Mouse (Mus musculus): Measurements from ENCODE around the gene Polh. TPM values are rescaled to one million over a fixed set of nuclear protein-coding genes. Genes with fewer than 3 reads are reported as not detected.

Polh gene
- total RNA-seq (2015) (14.2 and 18.2 TPM in 2 replicates), total RNA-seq (2017) (28.5 and 31.8 TPM in 2 replicates)

GRCm38 (mm10) chr17:46202421-46203071, at the start of gene Polh, which contains the start of gene Xpo5:
Gene Polh (minus strand): TSS chr17:46202645.
Gene Xpo5 (plus strand): TSS chr17:46202782.
- peak; percentile 87 for ATAC-seq (ENCODE audit: poor library complexity, severe bottlenecking)

DNA sequence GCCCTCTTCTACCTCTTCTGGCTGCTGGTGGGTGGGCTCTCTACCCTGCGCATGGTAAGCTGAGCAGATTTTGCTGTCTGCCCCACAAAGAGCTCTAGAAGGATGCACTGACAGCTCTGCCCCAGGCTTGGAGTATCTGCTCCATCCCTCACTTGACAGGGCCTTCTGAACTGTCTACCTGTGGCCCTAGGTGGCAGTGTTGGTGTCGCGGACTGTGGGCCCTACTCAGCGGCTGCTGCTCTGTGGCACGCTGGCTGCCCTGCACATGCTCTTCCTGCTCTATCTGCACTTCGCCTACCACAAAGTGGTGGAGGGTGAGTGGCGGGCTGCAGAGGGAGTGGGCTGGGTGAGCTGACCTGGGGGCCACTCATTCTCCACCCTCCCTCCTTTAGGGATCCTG, 48.7 kb upstream of the Polh start:
- ATAC-seq (ENCODE audit: poor library complexity, severe bottlenecking), result no peak

DNA sequence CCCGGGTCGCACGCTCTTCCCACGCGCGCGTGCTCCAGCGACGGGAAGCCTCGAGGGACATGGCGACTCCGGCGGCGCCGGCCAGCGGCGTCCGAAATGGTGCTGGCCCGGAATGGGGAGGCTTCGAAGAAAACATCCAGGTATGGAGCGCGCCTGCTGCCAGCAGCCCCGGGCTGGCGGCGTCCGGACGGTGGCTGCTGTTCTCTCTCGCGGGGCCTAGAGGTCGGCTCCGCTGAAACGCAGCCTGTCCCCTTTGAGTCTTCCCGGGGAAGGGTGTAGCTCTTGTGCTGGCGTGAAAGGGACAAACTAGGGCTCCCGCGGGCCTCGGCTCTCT, 45.7 kb upstream of the Polh start:
- ATAC-seq (ENCODE audit: poor library complexity, severe bottlenecking), result no peak

DNA sequence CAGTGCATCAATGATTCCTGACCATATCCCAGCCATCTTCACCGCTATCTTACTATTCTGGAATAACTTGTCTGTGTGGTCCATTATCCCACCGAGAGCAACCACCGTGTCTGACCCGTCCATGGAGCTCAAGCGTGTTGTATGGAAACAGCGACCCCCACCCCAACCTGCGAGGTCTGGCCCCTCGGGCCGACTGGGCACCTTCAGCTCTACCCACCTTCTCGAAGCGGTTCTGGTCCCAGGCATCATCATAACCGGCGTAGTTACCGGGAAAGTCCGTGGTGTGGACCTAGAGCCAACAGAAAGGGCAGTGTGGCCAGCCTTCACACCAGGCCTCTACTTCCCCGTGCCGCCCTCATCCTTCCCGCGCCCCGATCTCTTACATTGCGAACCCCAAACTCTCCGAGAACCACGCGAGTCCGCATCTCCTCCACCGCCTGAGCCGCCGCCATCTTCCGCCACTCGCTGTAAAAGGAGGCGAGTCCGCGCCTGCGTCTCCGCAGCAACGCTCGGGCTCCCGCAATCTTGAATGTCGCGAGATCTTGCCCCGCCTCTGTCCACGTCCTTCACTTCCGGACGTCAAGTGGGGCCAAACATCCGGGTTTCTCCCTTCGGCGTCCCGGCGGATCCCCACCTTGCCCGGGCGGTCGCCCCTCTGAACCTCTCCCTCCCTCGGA, 45.2 kb upstream of the Polh start, which contains the start of the genes Polr1c and Yipf3:
Gene Polr1c, minus strand, starts transcription at position 543 of the 677 bp plus-strand sequence.
Gene Yipf3, plus strand, starts transcription at position 569 of the 677 bp plus-strand sequence.
- peak; percentile 95 for ATAC-seq (ENCODE audit: poor library complexity, severe bottlenecking)

DNA sequence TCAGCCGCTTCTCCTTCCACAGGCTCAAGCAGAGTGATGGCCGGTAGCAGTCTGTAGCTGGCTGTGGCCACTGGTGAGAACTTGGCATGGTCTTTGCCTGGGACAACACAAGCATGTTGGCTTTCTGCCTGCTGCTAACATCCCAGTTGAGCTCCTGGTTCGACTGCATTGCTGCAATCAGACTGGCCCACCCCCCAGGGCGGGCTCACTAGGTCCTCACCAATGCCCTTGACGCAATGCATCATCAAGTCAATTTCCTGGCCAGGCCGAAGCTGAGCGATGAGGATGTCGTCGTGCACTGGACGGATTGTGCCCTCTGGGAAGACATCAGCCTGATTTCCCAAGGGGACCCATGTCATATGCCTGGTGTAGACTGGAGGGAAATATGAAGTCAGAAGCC, 42.1 kb upstream of the Polh start:
- no peak for ATAC-seq (ENCODE audit: poor library complexity, severe bottlenecking)

GRCm38 (mm10) chr17:46243624-46244023, 41.2 kb upstream of the Polh start:
- ATAC-seq (ENCODE audit: poor library complexity, severe bottlenecking), result no peak

- no peak for ATAC-seq (ENCODE audit: poor library complexity, severe bottlenecking)
Observed at GRCm38 (mm10) chr17:46242993-46243392, 40.5 kb upstream of the Polh start.

DNA sequence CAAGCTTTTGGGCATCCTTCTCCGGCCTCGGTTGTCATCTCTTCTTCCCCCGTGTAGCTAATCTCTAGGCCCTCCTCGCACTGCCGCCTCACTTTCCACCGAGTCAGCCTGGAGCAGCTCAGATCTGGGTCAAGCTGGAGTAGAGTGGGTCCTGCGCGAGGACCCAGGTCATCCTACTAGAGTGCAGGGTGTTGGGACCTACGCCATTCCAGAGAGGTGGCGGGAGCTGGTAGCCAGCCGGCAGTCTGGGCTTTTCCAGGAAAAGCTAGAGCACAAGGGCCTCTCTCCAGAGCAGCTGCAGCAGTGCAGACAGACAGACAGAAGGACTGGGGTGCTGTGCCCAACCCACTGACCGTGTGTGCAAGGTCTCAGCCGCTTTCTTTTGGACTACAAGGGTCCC, 39.8 kb upstream of the Polh start:
- ATAC-seq (ENCODE audit: poor library complexity, severe bottlenecking), result no peak

GRCm38 (mm10) chr17:46241471-46241870, 39.0 kb upstream of the Polh start:
- ATAC-seq (ENCODE audit: poor library complexity, severe bottlenecking), result no peak

- ATAC-seq (ENCODE audit: poor library complexity, severe bottlenecking), result no peak
Observed at GRCm38 (mm10) chr17:46239516-46240114, 37.2 kb upstream of the Polh start.

DNA sequence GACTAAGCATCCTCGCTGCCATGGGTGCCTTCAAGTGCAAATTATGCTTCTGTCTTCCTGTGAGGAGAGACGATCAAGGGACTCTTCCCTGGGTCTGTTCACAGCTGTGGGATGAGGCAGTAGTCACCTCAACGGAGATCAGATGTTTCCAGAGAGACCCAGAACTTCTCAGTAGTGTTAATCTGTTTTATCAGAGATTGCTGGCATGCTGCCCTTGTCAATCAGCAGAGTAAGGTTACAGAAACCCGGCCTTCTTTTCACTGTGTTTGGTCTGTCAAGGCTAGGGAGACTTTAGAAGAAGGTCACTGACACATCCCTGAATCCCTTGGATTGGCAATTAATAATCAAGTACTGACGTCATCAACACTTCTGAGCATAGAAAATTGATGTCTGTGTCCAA, 35.0 kb upstream of the Polh start:
- ATAC-seq (ENCODE audit: poor library complexity, severe bottlenecking), result no peak

GRCm38 (mm10) chr17:46237079-46237478, 34.6 kb upstream of the Polh start:
- no peak for ATAC-seq (ENCODE audit: poor library complexity, severe bottlenecking)

DNA sequence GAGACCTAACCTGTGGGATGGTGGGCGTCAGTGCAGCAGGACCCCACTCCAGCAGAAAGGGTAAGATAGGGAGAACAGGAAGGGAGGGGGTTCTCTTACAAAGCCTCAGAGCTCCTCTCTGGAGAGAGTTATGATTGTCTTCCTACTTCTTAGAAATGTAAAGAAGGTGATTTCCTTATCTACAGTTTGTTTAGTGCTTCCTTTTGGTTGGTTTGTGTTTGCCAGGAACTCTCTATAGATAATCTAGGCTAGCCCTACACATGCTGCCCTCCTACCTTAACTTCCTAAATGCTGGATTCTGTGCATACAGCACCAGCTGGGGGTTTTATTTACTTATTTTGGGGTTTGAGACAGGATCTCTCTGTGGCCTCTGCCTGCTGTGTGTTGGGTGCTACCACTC, 33.6 kb upstream of the Polh start:
- ATAC-seq (ENCODE audit: poor library complexity, severe bottlenecking), result no peak

DNA sequence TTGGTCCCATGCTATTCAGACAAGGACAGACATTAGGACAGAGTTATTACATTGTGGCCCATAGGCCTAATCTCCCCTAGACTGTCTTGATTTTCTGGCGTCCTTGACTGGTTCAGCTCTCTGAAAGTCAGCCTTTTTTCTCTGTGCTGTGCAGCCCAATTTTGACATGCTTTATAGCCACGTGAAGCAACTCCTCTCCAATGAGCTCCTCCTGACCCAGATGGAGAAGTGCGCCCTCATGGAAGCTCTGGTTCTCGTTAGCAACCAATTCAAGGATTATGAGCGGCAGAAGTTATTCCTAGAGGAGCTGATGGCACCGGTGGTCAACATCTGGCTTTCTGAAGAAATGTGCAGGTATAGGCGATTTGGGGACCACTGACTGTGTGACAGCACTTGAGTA, 25.1 kb upstream of the Polh start:
- ATAC-seq (ENCODE audit: poor library complexity, severe bottlenecking), result no peak

DNA sequence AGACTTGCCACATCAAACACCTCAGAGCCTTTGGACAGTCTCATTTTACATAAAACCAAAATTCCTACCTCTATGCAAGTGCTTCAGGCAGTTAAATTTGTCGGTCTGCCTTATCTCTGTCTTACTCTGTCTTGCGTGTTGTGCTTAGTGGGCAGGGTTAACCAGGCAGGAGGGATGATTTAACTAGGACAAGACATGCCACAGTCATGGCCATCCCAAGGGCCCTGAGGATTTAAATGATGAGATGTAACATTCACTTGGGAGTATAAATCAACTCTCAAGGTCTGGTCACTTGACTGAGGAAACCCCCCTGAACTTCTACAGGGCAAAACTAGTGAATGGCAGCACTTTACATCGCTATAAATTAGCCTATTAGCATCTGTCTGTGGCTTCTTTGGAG, 19.2 kb upstream of the Polh start:
- ATAC-seq (ENCODE audit: poor library complexity, severe bottlenecking), result no peak

- ATAC-seq (ENCODE audit: poor library complexity, severe bottlenecking), result no peak
Observed at GRCm38 (mm10) chr17:46210550-46210949, 8.1 kb upstream of the Polh start.

GRCm38 (mm10) chr17:46206676-46207075, 4.2 kb upstream of the Polh start:
- ATAC-seq (ENCODE audit: poor library complexity, severe bottlenecking), result no peak

DNA sequence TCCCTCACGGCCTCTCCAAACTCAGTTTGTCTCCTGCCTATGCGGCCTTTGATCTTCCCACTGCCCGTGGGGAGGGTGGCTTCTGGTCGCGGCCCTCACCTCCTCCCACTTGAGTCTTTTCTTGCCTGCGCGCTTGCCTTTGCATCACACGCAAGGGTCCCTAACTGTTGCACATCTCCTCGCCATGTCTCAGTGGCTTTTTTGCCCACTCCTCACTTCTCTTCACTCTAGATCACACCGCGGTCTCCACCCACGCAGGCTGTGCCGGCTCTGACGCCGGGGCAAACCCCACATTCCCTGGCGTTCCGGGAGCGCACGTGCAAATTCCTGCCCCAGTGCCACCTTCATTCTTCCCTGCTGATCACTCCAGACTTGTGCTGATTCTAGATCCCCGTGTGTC, 633 bp upstream of the Polh start:
- peak; percentile 34 for ATAC-seq (ENCODE audit: poor library complexity, severe bottlenecking)

DNA sequence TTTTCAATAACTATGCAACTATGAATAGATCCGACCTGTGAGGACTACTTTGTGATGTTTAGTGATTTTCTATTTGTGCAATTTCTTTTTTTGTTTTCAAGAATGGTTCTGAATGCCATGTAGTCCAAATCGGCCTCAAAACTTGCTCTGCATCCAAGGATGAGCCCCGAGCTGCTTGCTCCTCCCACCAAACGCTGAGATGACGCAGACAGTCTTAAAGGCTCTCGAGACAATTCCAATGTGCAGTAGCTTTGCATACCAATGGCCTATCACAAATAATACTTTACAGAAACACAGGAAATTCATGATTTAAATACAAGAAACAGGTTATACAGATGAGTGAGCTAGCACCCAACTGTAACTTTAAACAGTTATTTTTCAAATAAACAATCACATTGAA, 1.3 kb downstream of the Polh start:
- no peak for ATAC-seq (ENCODE audit: poor library complexity, severe bottlenecking)

DNA sequence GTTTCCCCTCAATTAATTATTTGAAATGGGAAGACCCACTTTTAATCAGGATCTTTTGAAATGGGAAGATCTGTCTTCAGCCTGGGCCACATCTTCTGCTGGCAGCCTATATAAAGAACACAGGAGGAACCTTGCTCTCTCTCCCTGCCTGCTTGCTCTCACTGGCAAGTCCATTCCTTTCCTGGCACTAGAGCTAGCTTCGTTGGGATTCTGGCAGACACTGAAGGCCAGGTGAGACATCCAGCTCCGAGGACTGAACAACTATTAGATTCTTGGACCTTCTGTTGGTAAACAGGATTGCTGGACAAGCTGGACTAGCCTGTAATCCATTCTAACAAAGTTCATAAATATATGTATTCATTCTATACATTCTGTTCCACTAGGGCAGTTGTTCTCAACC, 13.6 kb downstream of the Polh start:
- no peak for ATAC-seq (ENCODE audit: poor library complexity, severe bottlenecking)

- ATAC-seq (ENCODE audit: poor library complexity, severe bottlenecking), result no peak
Observed at GRCm38 (mm10) chr17:46182273-46182672, 20.2 kb downstream of the Polh start.

GRCm38 (mm10) chr17:46170538-46170937, 31.9 kb downstream of the Polh start:
- ATAC-seq (ENCODE audit: poor library complexity, severe bottlenecking), result peak; percentile 63; the same call in 1 of the 2 replicates
